Mouse (Mus musculus): ENCODE data around the gene St6gal1.

DNA sequence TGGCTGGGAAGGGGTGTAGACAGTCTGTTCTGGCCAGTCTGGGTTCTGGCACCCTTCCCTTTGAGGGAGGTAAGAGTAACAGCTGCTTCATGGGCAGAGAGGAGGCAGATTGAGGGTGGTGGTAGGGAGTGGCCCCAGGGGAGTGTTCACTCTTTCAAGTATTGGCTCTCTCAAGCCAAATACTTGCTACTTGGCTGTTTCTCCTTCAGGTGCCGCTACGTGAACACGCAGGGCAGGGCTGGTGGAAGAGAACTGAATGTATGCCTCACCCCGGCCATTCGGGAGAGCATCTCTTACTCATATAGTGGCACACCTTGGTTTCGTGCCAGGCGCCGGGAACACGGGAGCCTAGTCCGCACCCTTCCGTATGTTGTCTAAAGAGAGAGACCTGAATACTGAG, 41.8 kb downstream of the St6gal1 start:
- TF ChIP-seq CTCF (IDR thresholded peaks at IDR 0.05; ENCODE audit: low read depth) = peak; percentile 43
- TF ChIP-seq EP300 (optimal IDR thresholded peaks at IDR 0.05) = no peak

Measured in stomach, postnatal 0 days (tissue).